Mouse (Mus musculus) CH12.LX (cell line): ENCODE measurements around the gene Nras. TPM values are rescaled to one million over a fixed set of nuclear protein-coding genes. Genes with fewer than 3 reads are reported as not detected.

Experiments
- DNase-seq: peaks from one replicate; pipeline ENCODE4 v3.0.0-alpha.2; 2013; ENCODE audit errors: extremely low read depth
- H3K27ac ChIP-seq: 2 replicates; pipeline ENCODE4 v1.5.1; 2012; ENCODE audit warnings: low read depth, mild to moderate bottlenecking, control low read depth, moderate library complexity; ENCODE audit not compliant: insufficient read depth
- H3K27me3 ChIP-seq: replicated peaks from 2 replicates; pipeline ENCODE3; 2012; ENCODE audit warnings: inconsistent platforms
- H3K36me3 ChIP-seq, 2 experiments: replicated peaks in 1 of 2; 2 replicates each; pipeline versions ENCODE3 to v1.6.1; 2012; ENCODE audit warnings: inconsistent platforms in 1 of 2, low read length in 1 of 2, mild to moderate bottlenecking in 1 of 2, mixed read lengths in 1 of 2, moderate library complexity in 1 of 2; ENCODE audit not compliant: control insufficient read depth in 1 of 2, insufficient read depth in 1 of 2
- H3K4me1 ChIP-seq, 2 experiments: 2 replicates each; pipeline ENCODE4 v1.6.1; 2012; ENCODE audit warnings: inconsistent platforms in 1 of 2, moderate library complexity in 1 of 2; ENCODE audit not compliant: insufficient read depth in 2 of 2, control insufficient read depth in 1 of 2
- H3K4me2 ChIP-seq: 2 replicates; pipeline ENCODE4 v1.6.1; 2012; ENCODE audit warnings: low read depth, mild to moderate bottlenecking, control low read depth; ENCODE audit not compliant: poor library complexity, insufficient read depth, severe bottlenecking
- H3K4me3 ChIP-seq, 3 experiments: fragments of 150-350 bp in 1 of 3; sonication (generic) in 1 of 3; replicated peaks in 1 of 3; 2 replicates each; pipeline versions ENCODE3 to v1.5.1; 2011 to 2012; ENCODE audit warnings: low read depth in 2 of 3, low read length in 2 of 3, mild to moderate bottlenecking in 2 of 3, moderate library complexity in 2 of 3, control low read depth in 1 of 3, improper control_type of control experiment in 1 of 3, inconsistent platforms in 1 of 3, mixed read lengths in 1 of 3; ENCODE audit not compliant: poor library complexity in 1 of 3
- H3K79me2 ChIP-seq: replicated peaks from 2 replicates; pipeline ENCODE4 v1.6.1; 2012; ENCODE audit warnings: mild to moderate bottlenecking, moderate library complexity; ENCODE audit not compliant: control insufficient read depth, poor library complexity, insufficient read depth, severe bottlenecking; ENCODE audit errors: extremely low read depth
- H3K9ac ChIP-seq: 2 replicates; pipeline ENCODE4 v1.6.1; 2012; ENCODE audit warnings: low read depth, mild to moderate bottlenecking, control low read depth, moderate library complexity; ENCODE audit not compliant: insufficient read depth
- H3K9me3 ChIP-seq: replicated peaks from 2 replicates; pipeline ENCODE3; 2012; ENCODE audit warnings: low read length, inconsistent platforms, mixed read lengths
- CTCF ChIP-seq, 2 experiments: IDR thresholded peaks in 1 of 2; conservative IDR thresholded peaks in 1 of 2; 2 replicates each; pipeline ENCODE4 v1.5.1; 2011 to 2012; ENCODE audit warnings: low read depth in 2 of 2, low read length in 2 of 2, improper control_type of control experiment in 1 of 2, inconsistent platforms in 1 of 2, mild to moderate bottlenecking in 1 of 2, moderate library complexity in 1 of 2
- E2F4 ChIP-seq: IDR thresholded peaks from 2 replicates; pipeline ENCODE4 v1.6.1; 2011; ENCODE audit warnings: low read depth, low read length, improper control_type of control experiment; ENCODE audit not compliant: insufficient replicate concordance
- ELF1 ChIP-seq: IDR thresholded peaks from 2 replicates; pipeline ENCODE4 v1.6.1; 2014; ENCODE audit warnings: low read depth, mild to moderate bottlenecking, inconsistent platforms, low read length, improper control_type of control experiment
- EP300 ChIP-seq: IDR thresholded peaks from 2 replicates; pipeline ENCODE4 v1.6.1; 2011; ENCODE audit warnings: low read length, improper control_type of control experiment
- ETS1 ChIP-seq: conservative IDR thresholded peaks from 2 replicates; pipeline ENCODE4 v1.6.1; 2012; ENCODE audit warnings: low read depth, mild to moderate bottlenecking, inconsistent platforms, low read length, improper control_type of control experiment, moderate library complexity
- KAT2A ChIP-seq: IDR thresholded peaks from 2 replicates; pipeline ENCODE4 v1.6.1; 2012; ENCODE audit warnings: low read length, improper control_type of control experiment, inconsistent platforms; ENCODE audit not compliant: insufficient replicate concordance
- MAFK ChIP-seq: IDR thresholded peaks from 2 replicates; pipeline ENCODE4 v1.6.1; 2011; ENCODE audit warnings: low read length, improper control_type of control experiment; ENCODE audit not compliant: insufficient replicate concordance
- MEF2A ChIP-seq: IDR thresholded peaks from 2 replicates; pipeline ENCODE4 v1.6.1; 2014; ENCODE audit warnings: low read depth, mild to moderate bottlenecking, inconsistent platforms, low read length, improper control_type of control experiment, borderline replicate concordance
- PAX5 ChIP-seq: IDR thresholded peaks from 2 replicates; pipeline ENCODE4 v1.6.1; 2012; ENCODE audit warnings: low read length, inconsistent platforms, mixed read lengths
- POLR2AphosphoS2 ChIP-seq: IDR thresholded peaks from 2 replicates; pipeline ENCODE4 v1.6.1; 2011; ENCODE audit warnings: low read depth, low read length, improper control_type of control experiment
- RAD21 ChIP-seq: IDR thresholded peaks from 2 replicates; pipeline ENCODE4 v1.6.1; 2011; ENCODE audit warnings: low read depth, mild to moderate bottlenecking, low read length, improper control_type of control experiment, moderate library complexity
- RCOR1 ChIP-seq: conservative IDR thresholded peaks from 2 replicates; pipeline ENCODE4 v1.6.1; 2012; ENCODE audit warnings: low read depth, mild to moderate bottlenecking, inconsistent platforms, low read length, improper control_type of control experiment
- SIN3A ChIP-seq: IDR thresholded peaks from 2 replicates; pipeline ENCODE4 v1.6.1; 2012; ENCODE audit warnings: low read length, improper control_type of control experiment, inconsistent platforms
- SMC3 ChIP-seq: IDR thresholded peaks from 2 replicates; pipeline ENCODE4 v1.6.1; 2011; ENCODE audit warnings: low read depth, low read length, improper control_type of control experiment
- TBP ChIP-seq: conservative IDR thresholded peaks from 2 replicates; pipeline ENCODE4 v1.6.1; 2011; ENCODE audit warnings: low read depth, low read length, improper control_type of control experiment
- TCF12 ChIP-seq: IDR thresholded peaks from 2 replicates; pipeline ENCODE4 v1.6.1; 2014; ENCODE audit warnings: low read depth, mild to moderate bottlenecking, inconsistent platforms, low read length, improper control_type of control experiment
- UBTF ChIP-seq: IDR thresholded peaks from 2 replicates; pipeline ENCODE4 v1.6.1; 2012; ENCODE audit warnings: low read depth, mild to moderate bottlenecking, inconsistent platforms, low read length, improper control_type of control experiment, moderate library complexity
- USF2 ChIP-seq: conservative IDR thresholded peaks from 2 replicates; pipeline ENCODE4 v1.6.1; 2011; ENCODE audit warnings: low read depth, low read length, improper control_type of control experiment
- ZC3H11A ChIP-seq: IDR thresholded peaks from 2 replicates; pipeline ENCODE4 v1.6.1; 2012; ENCODE audit warnings: low read depth, mild to moderate bottlenecking, inconsistent platforms, low read length, improper control_type of control experiment
- ZNF384 ChIP-seq: IDR thresholded peaks from 2 replicates; pipeline ENCODE4 v1.6.1; 2012; ENCODE audit warnings: low read depth, low read length, improper control_type of control experiment, inconsistent platforms
- dilution Hi-C: fragments of 300-500 bp; cut with MboI; formaldehyde crosslinking; loops from 2 replicates; pipeline ENCODE4 v1.14.3; 2020; ENCODE audit warnings: low sequenced_read_pairs; ENCODE audit not compliant: extremely low pct_unique_long_range_greater_than_20kb, extremely low pct_ligation_motif_present
- in situ Hi-C: fragments of 300-500 bp; cut with MboI; formaldehyde crosslinking; loops from 3 replicates; pipeline ENCODE4 v1.14.3; 2019; ENCODE audit warnings: low sequenced_read_pairs, low pct_ligation_motif_present, low pct_unique_long_range_greater_than_20kb, mixed read lengths
- polyA plus RNA-seq: library from polyadenylated mRNA; unstranded; fragments of >175 nt; gene quantifications from 2 replicates; pipeline ENCODE4 v1.2.1, GENCODE M21; 2012; ENCODE audit warnings: low read depth; ENCODE audit not compliant: insufficient read length
- total RNA-seq, 2 experiments: library from RNA; depleted of rRNA; stranded (reverse); fragments of 300-350 nt in 1 of 2; fragments of >200 nt in 1 of 2; gene quantifications; 2 replicates each; pipeline ENCODE4 v1.2.3; 2012 to 2014

Gene Nras
- total and polyA plus RNA-seq, 3 experiments: 47.7 to 69.1 (median 49.7) TPM

- no peak for DNase-seq
- Histone ChIP-seq H3K4me2 (no peak overlapping the region), H3K4me1 (peaks cover 0 to 10% of the 10 kb centered on the region in 2 experiments; a peak in 1 of 4 replicates), H3K27ac (no peak overlapping the region), H3K9me3 (no peaks in the 10 kb centered on the region), H3K36me3 (peaks cover 35 to 85% of the 10 kb centered on the region in 2 experiments), H3K79me2 (peaks cover 31% of the 10 kb centered on the region), H3K4me3 (no peak overlapping the region), H3K27me3 (no peaks in the 10 kb centered on the region), H3K9ac (no peak overlapping the region)
- dilution Hi-C loops (no loop called here), in situ Hi-C loops (no loop called here)
- TF ChIP-seq SIN3A (no peak), POLR2AphosphoS2 (no peak), PAX5 (no peak), RCOR1 (no peak), TCF12 (no peak), ZC3H11A (no peak), E2F4 (no peak), EP300 (no peak), KAT2A (no peak), UBTF (no peak), RAD21 (no peak), CTCF (conservative IDR thresholded peaks at IDR 0.05 in 1 of 2, IDR thresholded peaks at IDR 0.05 in 1 of 2; ENCODE audit: low read depth in 2 of 2, low read length in 2 of 2) (no peak), ETS1 (no peak), MEF2A (no peak), ELF1 (no peak), ZNF384 (no peak), SMC3 (no peak)
These were observed 17.8 kb upstream of the Nras start for GRCm38 (mm10) chr3:103040285-103040684.

GRCm38 (mm10) chr3:103040861-103041379 lies 17.2 kb upstream of the Nras start:
- Histone ChIP-seq H3K4me3 (no peak overlapping the region), H3K79me2 (peaks cover 26% of the 10 kb centered on the region), H3K9me3 (no peaks in the 10 kb centered on the region), H3K27me3 (no peaks in the 10 kb centered on the region), H3K27ac (no peak overlapping the region), H3K9ac (no peak overlapping the region), H3K36me3 (peaks cover 39 to 86% of the 10 kb centered on the region in 2 experiments), H3K4me1 (peaks cover 0 to 10% of the 10 kb centered on the region in 2 experiments; a peak in 1 of 4 replicates), H3K4me2 (no peak overlapping the region)
- dilution Hi-C loops: no loop called here
- no peak for DNase-seq
- in situ Hi-C loops: no loop called here
- TF ChIP-seq TBP (no peak), ELF1 (no peak), ZNF384 (no peak), MAFK (no peak), USF2 (no peak), CTCF (conservative IDR thresholded peaks at IDR 0.05 in 1 of 2, IDR thresholded peaks at IDR 0.05 in 1 of 2; ENCODE audit: low read depth in 2 of 2, low read length in 2 of 2) (no peak)
